Mouse (Mus musculus): Measurements from ENCODE around the gene Acp7.

DNA sequence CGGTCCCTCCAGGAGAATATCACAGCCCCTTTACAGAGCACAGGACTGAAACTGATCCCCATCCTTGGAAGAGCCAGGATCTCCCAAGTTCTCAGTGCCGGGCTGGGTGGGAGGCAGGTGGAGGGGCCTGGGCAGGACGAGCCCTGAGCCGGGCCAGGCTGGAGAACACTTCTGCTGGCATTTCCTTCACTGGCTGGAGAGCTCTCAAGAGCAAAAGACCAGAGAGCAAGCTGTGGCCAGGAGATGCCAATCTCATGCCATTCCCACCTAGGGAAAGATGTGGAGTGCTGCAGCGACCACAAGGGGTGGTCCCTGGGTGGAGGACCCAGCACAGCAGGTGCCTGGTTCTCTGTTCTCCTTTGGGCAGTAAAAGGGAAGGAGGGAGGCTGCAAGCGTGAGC, 46.1 kb downstream of the Acp7 start:
- TF ChIP-seq CTCF (IDR thresholded peaks at IDR 0.05; ENCODE audit: low read depth, low read length) (no peak), POLR2A (IDR thresholded peaks at IDR 0.05; ENCODE audit: borderline replicate concordance, low read depth, low read length) (no peak)
